Mouse (Mus musculus) olfactory bulb, adult 2 months (tissue): ENCODE results near the gene Vps25. TPM values are rescaled to one million over a fixed set of nuclear protein-coding genes. Genes with fewer than 3 reads are reported as not detected.

Experiments
- H3K27ac ChIP-seq: fragments of 200-500 bp; 2 replicates; pipeline ENCODE4 v1.5.1; 2012; ENCODE audit warnings: low read depth, low read length; ENCODE audit not compliant: insufficient read depth
- H3K4me1 ChIP-seq: fragments of 200-500 bp; 2 replicates; pipeline ENCODE4 v1.6.1; 2012; ENCODE audit warnings: low read length; ENCODE audit not compliant: control insufficient read depth, insufficient read depth
- H3K4me3 ChIP-seq: fragments of 200-500 bp; 2 replicates; pipeline ENCODE4 v1.5.1; 2012; ENCODE audit warnings: mild to moderate bottlenecking, low read depth, low read length, moderate library complexity; ENCODE audit not compliant: insufficient read depth
- CTCF ChIP-seq: fragments of 200-500 bp; IDR thresholded peaks from 2 replicates; pipeline ENCODE4 v1.5.1; 2012; ENCODE audit warnings: low read depth, mild to moderate bottlenecking, low read length, moderate library complexity; ENCODE audit not compliant: insufficient read depth
- POLR2A ChIP-seq: fragments of 200-500 bp; IDR thresholded peaks from 2 replicates; pipeline ENCODE4 v1.6.1; 2012; ENCODE audit warnings: mild to moderate bottlenecking, low read depth, low read length, moderate library complexity; ENCODE audit not compliant: insufficient read depth
- WGBS: fragments of 180-500 bp; shearing (Covaris S2); methylation state at CpG from one replicate; pipeline ENCODE4 v1.1.7; 2018; 5-methylcytosine and 5-hydroxymethylcytosine counted together
- polyA plus RNA-seq: library from polyadenylated mRNA; stranded (reverse); fragments of >200 nt; gene quantifications from 2 replicates; pipeline ENCODE4 v1.2.4, GENCODE M21; 2012; ENCODE audit warnings: low replicate concordance; ENCODE audit not compliant: missing spikeins, insufficient read depth, insufficient read length

Gene Vps25
- polyA plus RNA-seq, 1 experiment, result not detected

DNA sequence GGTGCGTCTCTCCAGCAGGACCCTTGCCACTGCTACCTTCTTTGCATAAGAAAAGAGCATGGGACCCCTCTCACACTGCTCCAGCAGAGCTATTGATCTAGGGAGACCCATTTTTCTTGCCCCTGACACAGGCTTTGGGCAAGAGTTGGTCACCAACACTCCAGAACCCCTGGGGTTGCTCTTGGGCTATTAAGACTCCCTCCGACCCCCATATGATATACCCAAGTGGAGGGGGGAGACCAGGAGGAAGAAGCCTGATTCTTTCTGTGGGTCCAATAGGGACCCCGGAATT, 10.4 kb downstream of the Vps25 start:
- WGBS, result 21% methylated on average over 3 of the region's 3 CpGs
- peaks cover 40% of the 10 kb centered on the region for H3K4me1 ChIP-seq
- TF ChIP-seq CTCF (no peak), POLR2A (no peak)
- no peak overlapping the region for H3K27ac ChIP-seq
- no peak overlapping the region for H3K4me3 ChIP-seq

GRCm38 (mm10) chr11:101264954-101265471, 11.5 kb downstream of the Vps25 start:
- no peak for TF ChIP-seq CTCF
- no peak for TF ChIP-seq POLR2A
- Histone ChIP-seq H3K27ac (no peak overlapping the region), H3K4me1 (peaks cover 31% of the 10 kb centered on the region), H3K4me3 (peak overlapping the region; percentile 13)
- WGBS, result 6% methylated on average over 31 of the region's 31 CpGs

DNA sequence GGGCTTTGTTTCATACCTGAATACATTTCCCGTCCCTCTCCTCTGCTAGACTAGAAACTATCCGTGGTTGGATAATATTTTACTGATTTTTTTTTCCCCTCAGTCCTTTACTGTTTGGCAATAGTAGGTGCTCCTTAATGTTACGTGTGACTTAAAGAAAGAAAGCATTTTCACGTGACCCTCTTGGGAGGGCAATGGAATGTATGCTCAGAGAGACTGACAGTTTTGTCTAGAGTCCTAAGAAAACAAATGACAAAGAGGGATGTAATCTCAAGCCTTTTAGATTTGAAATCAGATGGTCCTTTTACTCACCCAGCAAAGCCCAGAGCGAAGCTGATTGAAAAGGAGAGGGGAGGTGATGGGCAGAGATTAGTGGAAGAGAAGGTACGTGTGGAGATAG, 12.4 kb downstream of the Vps25 start:
- 42% methylated on average over 6 of the region's 6 CpGs for WGBS
- peaks cover 23% of the 10 kb centered on the region for H3K4me1 ChIP-seq
- H3K27ac ChIP-seq, result no peak overlapping the region
- no peak overlapping the region for H3K4me3 ChIP-seq
- TF ChIP-seq POLR2A, result no peak
- TF ChIP-seq CTCF, result no peak

DNA sequence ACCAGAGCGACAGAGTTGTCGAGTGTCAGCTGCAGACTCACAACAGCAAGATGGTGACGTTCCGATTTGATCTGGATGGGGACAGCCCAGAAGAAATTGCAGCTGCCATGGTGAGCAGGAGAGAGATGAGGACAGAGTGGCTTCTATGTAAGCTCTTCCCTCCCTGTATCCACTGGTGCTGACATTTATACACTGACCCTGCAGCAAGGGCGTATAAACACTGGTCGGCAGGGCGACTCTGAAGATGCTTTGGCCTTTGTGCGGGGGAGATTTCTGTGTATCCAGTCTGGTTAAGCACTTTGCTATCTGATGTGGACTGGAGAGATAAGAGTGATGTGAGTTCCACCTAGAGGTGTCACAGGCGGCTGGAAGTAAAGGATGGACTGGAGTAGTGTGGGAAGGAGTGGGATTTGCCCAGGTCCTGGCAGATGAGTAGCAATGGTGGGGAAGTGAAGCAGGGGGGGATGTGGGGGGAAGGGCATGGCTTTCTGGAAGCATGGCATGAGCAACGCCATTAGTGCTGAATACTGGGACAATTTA, 16.1 kb downstream of the Vps25 start:
- 46% methylated on average over 10 of the region's 10 CpGs for WGBS
- no peak overlapping the region for H3K4me3 ChIP-seq
- peaks cover 8% of the 10 kb centered on the region for H3K4me1 ChIP-seq
- H3K27ac ChIP-seq, result no peak overlapping the region
- no peak for TF ChIP-seq POLR2A
- no peak for TF ChIP-seq CTCF

GRCm38 (mm10) chr11:101272446-101272845, 18.9 kb downstream of the Vps25 start:
- no peak overlapping the region for H3K4me3 ChIP-seq
- H3K27ac ChIP-seq, result no peak overlapping the region
- peaks cover 13% of the 10 kb centered on the region for H3K4me1 ChIP-seq
- no peak for TF ChIP-seq POLR2A
- TF ChIP-seq CTCF, result no peak
- WGBS, result 92% methylated on average over 3 of the region's 3 CpGs

- Histone ChIP-seq H3K4me3 (no peak overlapping the region), H3K4me1 (peaks cover 24% of the 10 kb centered on the region), H3K27ac (no peak overlapping the region)
- 70% methylated on average over 4 of the region's 4 CpGs for WGBS
- no peak for TF ChIP-seq CTCF
- TF ChIP-seq POLR2A, result no peak; the same call in 1 of the 2 replicates
Measured at GRCm38 (mm10) chr11:101275309-101275708, 21.8 kb downstream of the Vps25 start.

GRCm38 (mm10) chr11:101276319-101277070, 23.0 kb downstream of the Vps25 start:
- no peak overlapping the region for H3K27ac ChIP-seq
- 36% methylated on average over 27 of the region's 27 CpGs for WGBS
- no peak overlapping the region for H3K4me3 ChIP-seq
- no peak for TF ChIP-seq POLR2A
- peaks cover 24% of the 10 kb centered on the region for H3K4me1 ChIP-seq

DNA sequence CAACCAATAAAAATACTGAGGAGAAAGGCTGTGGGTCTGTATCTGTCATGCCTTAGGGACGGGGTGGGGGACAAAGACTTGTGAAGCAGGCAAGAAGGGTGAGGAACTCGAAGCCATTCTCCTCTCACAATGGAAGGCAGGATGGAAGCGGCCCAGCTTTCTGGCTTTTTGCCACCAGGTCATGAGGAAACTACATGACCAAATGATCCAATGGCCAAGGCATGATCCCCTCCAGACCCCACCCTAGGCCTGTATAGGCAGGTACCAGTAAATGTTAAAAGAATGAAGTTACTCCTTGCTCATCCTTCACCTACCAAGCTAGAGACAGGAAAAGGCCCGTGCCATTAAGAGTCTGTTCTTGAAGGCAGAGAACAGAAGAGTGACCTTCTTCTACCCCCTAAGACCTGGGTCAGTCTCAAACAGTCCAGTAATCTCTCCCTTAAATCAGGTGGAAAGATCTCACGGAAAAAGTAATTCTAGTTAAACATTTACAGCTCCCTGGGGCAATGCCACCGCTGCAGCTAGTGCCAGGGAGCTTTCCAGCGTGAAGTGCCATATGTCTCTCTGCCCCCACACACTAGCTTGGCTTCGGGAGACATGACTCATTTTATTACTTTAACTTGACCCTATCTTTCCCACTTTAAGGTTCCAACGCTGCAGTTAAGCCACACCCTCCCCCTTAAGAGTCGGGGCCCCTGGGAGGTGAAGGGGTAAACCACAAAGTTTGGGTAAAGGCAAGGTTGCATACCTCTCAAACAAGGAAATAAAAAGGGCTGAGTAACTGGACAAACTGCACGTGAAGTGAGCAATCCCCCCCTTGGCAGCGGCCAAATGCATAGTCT, 24.1 kb downstream of the Vps25 start:
- H3K4me1 ChIP-seq, result peaks cover 24% of the 10 kb centered on the region
- 63% methylated on average over 12 of the region's 12 CpGs for WGBS
- peak overlapping the region; percentile 98 for H3K4me3 ChIP-seq
- no peak overlapping the region for H3K27ac ChIP-seq
- TF ChIP-seq CTCF (no peak), POLR2A (no peak)
